Mouse (Mus musculus): ENCODE measurements around the gene Tia1. TPM values are rescaled to one million over a fixed set of nuclear protein-coding genes. Genes with fewer than 3 reads are reported as not detected.
A peak's percentile ranks its signal among the peaks of the same experiment; 100 is the strongest.

Gene Tia1
- polyA plus RNA-seq, 1 experiment = 119 TPM

DNA sequence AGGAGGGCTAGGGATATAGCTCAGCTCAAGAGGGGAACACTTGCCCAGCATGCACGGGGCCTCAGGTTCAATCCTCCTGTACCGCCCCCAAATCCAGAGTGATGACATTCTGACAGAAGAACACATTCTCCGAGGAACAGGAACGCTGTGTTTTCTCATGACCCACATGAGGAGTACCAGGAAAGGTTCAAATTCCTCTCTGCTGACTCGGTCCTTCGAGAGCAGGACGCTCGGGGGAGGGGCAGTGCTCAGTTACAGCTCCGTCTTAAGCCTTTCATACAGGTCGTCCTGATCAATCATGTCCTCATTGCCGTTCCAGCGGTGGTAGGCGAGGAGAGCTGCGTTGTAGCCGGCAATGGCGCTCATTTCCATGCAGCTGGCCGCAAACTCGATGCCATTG is 15.6 kb upstream of the Tia1 start:
- Histone ChIP-seq H3K4me1 (ENCODE audit: control insufficient read depth, insufficient read depth, low read length) (no peaks in the 10 kb centered on the region), H3K27me3 (ENCODE audit: control insufficient read depth, insufficient read depth, low read length) (no peaks in the 10 kb centered on the region), H3K4me3 (replicated peaks; ENCODE audit: insufficient read depth, low read depth, low read length) (no peak overlapping the region), H3K27ac (ENCODE audit: insufficient read depth, low read length) (no peak overlapping the region)
- TF ChIP-seq CTCF (IDR thresholded peaks at IDR 0.05; ENCODE audit: borderline replicate concordance, insufficient read depth, low read depth, low read length) = no peak
- TF ChIP-seq POLR2A (IDR thresholded peaks at IDR 0.05; ENCODE audit: borderline replicate concordance, insufficient read depth, low read length) = no peak
- no peak for DNase-seq
- WGBS = 90% methylated on average over 18 of the region's 18 CpGs

- TF ChIP-seq POLR2A (IDR thresholded peaks at IDR 0.05; ENCODE audit: borderline replicate concordance, insufficient read depth, low read length) (no peak), CTCF (IDR thresholded peaks at IDR 0.05; ENCODE audit: borderline replicate concordance, insufficient read depth, low read depth, low read length) (no peak)
- WGBS = 93% methylated on average over 5 of the region's 5 CpGs
- Histone ChIP-seq H3K27ac (ENCODE audit: insufficient read depth, low read length) (no peak overlapping the region), H3K27me3 (ENCODE audit: control insufficient read depth, insufficient read depth, low read length) (no peaks in the 10 kb centered on the region), H3K4me3 (replicated peaks; ENCODE audit: insufficient read depth, low read depth, low read length) (no peak overlapping the region), H3K4me1 (ENCODE audit: control insufficient read depth, insufficient read depth, low read length) (0 out of 2 replicates have a peak, but pooled peaks cover 3% of the 10 kb centered on the region)
- DNase-seq = no peak
Measured at GRCm38 (mm10) chr6:86391326-86391725, 12.7 kb upstream of the Tia1 start.

DNA sequence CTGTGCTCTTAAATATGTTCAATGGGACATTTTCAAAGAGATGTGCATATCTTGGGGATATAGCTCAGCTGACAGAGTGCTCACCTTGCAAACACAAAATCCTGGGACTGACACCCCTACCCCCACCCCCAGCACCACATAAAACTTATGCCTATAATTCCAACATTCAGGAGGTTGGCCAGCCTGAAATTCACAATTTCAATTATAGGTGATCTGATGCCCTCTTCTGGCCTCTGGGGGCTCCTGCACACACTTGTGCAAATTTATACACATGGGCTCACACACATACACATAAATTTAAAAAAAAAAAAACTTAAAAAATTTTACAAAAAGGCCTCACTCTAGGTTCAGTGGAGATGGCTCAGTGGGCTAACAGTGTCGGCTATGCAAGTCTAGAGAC is 10.8 kb upstream of the Tia1 start:
- Histone ChIP-seq H3K4me3 (replicated peaks; ENCODE audit: insufficient read depth, low read depth, low read length) (no peak overlapping the region), H3K27me3 (ENCODE audit: control insufficient read depth, insufficient read depth, low read length) (no peaks in the 10 kb centered on the region), H3K4me1 (ENCODE audit: control insufficient read depth, insufficient read depth, low read length) (peaks cover 3% of the 10 kb centered on the region; the same call in 1 of the 2 replicates), H3K27ac (ENCODE audit: insufficient read depth, low read length) (no peak overlapping the region)
- 89% methylated on average over 1 of the region's 1 CpGs for WGBS
- TF ChIP-seq POLR2A (IDR thresholded peaks at IDR 0.05; ENCODE audit: borderline replicate concordance, insufficient read depth, low read length) = no peak
- TF ChIP-seq CTCF (IDR thresholded peaks at IDR 0.05; ENCODE audit: borderline replicate concordance, insufficient read depth, low read depth, low read length) = no peak
- no peak for DNase-seq

DNA sequence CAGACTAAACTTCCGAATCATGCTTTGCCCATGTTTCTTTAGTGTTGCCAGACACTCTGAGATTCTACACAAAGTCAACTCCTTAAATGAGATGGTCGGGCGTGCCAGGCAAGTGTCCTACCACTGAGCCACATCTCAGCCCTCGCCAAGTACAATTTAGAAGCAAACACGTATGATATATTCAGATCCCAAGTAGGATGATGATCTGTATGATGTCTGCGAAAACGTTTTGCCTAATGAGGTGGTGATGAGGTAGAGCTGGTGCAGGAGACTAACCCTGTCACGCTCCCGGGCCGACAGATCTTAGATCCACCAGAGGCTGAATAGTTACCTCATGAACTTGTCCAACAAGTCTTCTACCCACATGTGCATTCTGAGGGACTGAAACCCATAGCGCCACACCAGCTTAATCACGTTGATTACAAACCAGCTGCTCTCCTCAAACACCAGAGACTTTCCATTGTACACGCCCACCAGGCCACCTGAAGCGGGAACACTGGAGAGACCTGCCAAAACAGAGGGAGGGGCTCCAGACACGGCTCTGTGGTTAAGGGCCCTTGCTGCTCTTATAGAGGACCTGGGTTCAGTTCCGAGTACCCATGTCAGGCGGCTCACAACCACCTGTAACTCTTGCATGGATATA is 9.8 kb upstream of the Tia1 start:
- 89% methylated on average over 17 of the region's 17 CpGs for WGBS
- no peak for DNase-seq
- TF ChIP-seq POLR2A (IDR thresholded peaks at IDR 0.05; ENCODE audit: borderline replicate concordance, insufficient read depth, low read length) = no peak
- H3K4me1 ChIP-seq (ENCODE audit: control insufficient read depth, insufficient read depth, low read length) = peaks cover 3% of the 10 kb centered on the region; the same call in 1 of the 2 replicates
- H3K4me3 ChIP-seq (replicated peaks; ENCODE audit: insufficient read depth, low read depth, low read length) = no peak overlapping the region
- no peak overlapping the region for H3K27ac ChIP-seq (ENCODE audit: insufficient read depth, low read length)
- no peaks in the 10 kb centered on the region for H3K27me3 ChIP-seq (ENCODE audit: control insufficient read depth, insufficient read depth, low read length)

GRCm38 (mm10) chr6:86395021-86395420 is 9.0 kb upstream of the Tia1 start:
- Histone ChIP-seq H3K27ac (ENCODE audit: insufficient read depth, low read length) (no peak overlapping the region), H3K4me3 (replicated peaks; ENCODE audit: insufficient read depth, low read depth, low read length) (no peak overlapping the region), H3K27me3 (ENCODE audit: control insufficient read depth, insufficient read depth, low read length) (no peaks in the 10 kb centered on the region), H3K4me1 (ENCODE audit: control insufficient read depth, insufficient read depth, low read length) (peaks cover 3% of the 10 kb centered on the region; the same call in 1 of the 2 replicates)
- no peak for TF ChIP-seq POLR2A (IDR thresholded peaks at IDR 0.05; ENCODE audit: borderline replicate concordance, insufficient read depth, low read length)
- no peak for TF ChIP-seq CTCF (IDR thresholded peaks at IDR 0.05; ENCODE audit: borderline replicate concordance, insufficient read depth, low read depth, low read length)
- DNase-seq = no peak
- 78% methylated on average over 9 of the region's 9 CpGs for WGBS

- Histone ChIP-seq H3K27ac (ENCODE audit: insufficient read depth, low read length) (peak overlapping the region; percentile 26), H3K4me3 (replicated peaks; ENCODE audit: insufficient read depth, low read depth, low read length) (peak overlapping the region; percentile 87), H3K4me1 (ENCODE audit: control insufficient read depth, insufficient read depth, low read length) (peaks cover 3% of the 10 kb centered on the region; the same call in 1 of the 2 replicates), H3K27me3 (ENCODE audit: control insufficient read depth, insufficient read depth, low read length) (no peaks in the 10 kb centered on the region)
- WGBS = 6% methylated on average over 10 of the region's 10 CpGs
- TF ChIP-seq POLR2A (IDR thresholded peaks at IDR 0.05; ENCODE audit: borderline replicate concordance, insufficient read depth, low read length) (no peak), CTCF (IDR thresholded peaks at IDR 0.05; ENCODE audit: borderline replicate concordance, insufficient read depth, low read depth, low read length) (no peak)
- DNase-seq = no peak
Measured at GRCm38 (mm10) chr6:86395969-86396368, 8.1 kb upstream of the Tia1 start.

DNA sequence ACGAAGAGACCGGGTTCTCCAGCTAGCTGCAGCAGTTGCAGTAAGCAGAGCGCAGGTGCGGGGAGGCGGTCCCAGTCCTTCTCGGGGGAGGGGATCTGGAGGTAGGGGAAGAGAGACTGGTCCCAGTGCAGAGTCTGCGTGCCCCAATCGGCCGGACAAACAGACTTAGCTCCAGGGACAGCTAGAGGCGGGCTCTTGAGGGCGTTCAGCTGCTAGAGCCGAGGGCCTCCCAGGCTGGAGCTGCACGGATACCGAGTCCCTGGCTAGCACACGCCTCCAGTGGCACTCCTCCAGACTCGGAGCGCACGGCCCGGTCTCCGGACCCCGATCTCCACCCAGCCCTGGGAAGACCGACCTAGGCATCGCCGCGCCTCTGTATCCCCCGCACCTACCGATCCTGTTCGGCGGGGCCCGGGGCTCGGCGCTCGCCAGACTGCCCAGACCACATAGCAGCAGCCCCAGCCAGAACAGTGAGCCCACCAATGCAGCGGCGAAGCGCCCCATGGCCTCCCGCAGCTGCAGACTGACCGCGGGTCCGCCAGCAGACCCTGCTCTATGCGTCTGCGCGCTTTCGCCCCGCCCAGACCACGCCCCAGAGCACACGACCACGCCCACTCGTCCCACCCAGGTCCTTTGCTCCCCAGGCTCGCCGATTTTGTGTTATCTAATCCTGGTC is 7.3 kb upstream of the Tia1 start, which contains the start of gene Pcyox1:
Pcyox1 (minus strand) TSS at position 574 of the 676 bp plus-strand sequence.
- Histone ChIP-seq H3K27ac (ENCODE audit: insufficient read depth, low read length) (peak within 1 kb of the TSS; percentile 78), H3K4me1 (ENCODE audit: control insufficient read depth, insufficient read depth, low read length) (peaks cover 3% of the 10 kb centered on the region; the same call in 1 of the 2 replicates), H3K27me3 (ENCODE audit: control insufficient read depth, insufficient read depth, low read length) (no peaks in the 10 kb centered on the region), H3K4me3 (replicated peaks; ENCODE audit: insufficient read depth, low read depth, low read length) (peak within 1 kb of the TSS; percentile 87)
- TF ChIP-seq CTCF (IDR thresholded peaks at IDR 0.05; ENCODE audit: borderline replicate concordance, insufficient read depth, low read depth, low read length) (no peak), POLR2A (IDR thresholded peaks at IDR 0.05; ENCODE audit: borderline replicate concordance, insufficient read depth, low read length) (peak; percentile 91)
- peak; percentile 90 to 93 for DNase-seq
- WGBS = under 1% methylated on average over 51 of the region's 51 CpGs

All from cerebellum, adult 2 months (tissue).